Mouse (Mus musculus) kidney, adult 2 months (tissue): ENCODE data around the gene Abca7. TPM values are rescaled to one million over a fixed set of nuclear protein-coding genes. Genes with fewer than 3 reads are reported as not detected.

ENCODE experiments used
- DNase-seq: peaks from one replicate; pipeline ENCODE4 v3.0.0; 2021
- H3K27ac ChIP-seq: fragments of 200-500 bp; 2 replicates; pipeline ENCODE4 v1.5.1; 2012; ENCODE audit warnings: low read depth, low read length, control low read depth, inconsistent platforms; ENCODE audit not compliant: insufficient read depth
- H3K27me3 ChIP-seq: fragments of 200-500 bp; replicated peaks from 2 replicates; pipeline ENCODE4 v1.6.1; 2012; ENCODE audit warnings: mild to moderate bottlenecking, moderate library complexity, low read length, inconsistent platforms; ENCODE audit not compliant: control insufficient read depth, insufficient read depth
- H3K36me3 ChIP-seq: fragments of 200-500 bp; 2 replicates; pipeline ENCODE4 v1.6.1; 2012; ENCODE audit warnings: mild to moderate bottlenecking, moderate library complexity, low read length, inconsistent platforms; ENCODE audit not compliant: control insufficient read depth, insufficient read depth
- H3K4me1 ChIP-seq: fragments of 200-500 bp; 2 replicates; pipeline ENCODE4 v1.6.1; 2011; ENCODE audit warnings: low read length; ENCODE audit not compliant: control insufficient read depth, insufficient read depth
- H3K4me3 ChIP-seq: fragments of 200-500 bp; 2 replicates; pipeline ENCODE4 v1.5.1; 2011; ENCODE audit warnings: mild to moderate bottlenecking, low read depth, low read length, control low read depth; ENCODE audit not compliant: insufficient read depth
- CTCF ChIP-seq: fragments of 200-500 bp; conservative IDR thresholded peaks from 2 replicates; pipeline ENCODE4 v1.5.1; 2011; ENCODE audit warnings: low read depth, mild to moderate bottlenecking, control low read depth, low read length, moderate library complexity, mixed read lengths; ENCODE audit not compliant: insufficient read depth, insufficient read length
- POLR2A ChIP-seq: fragments of 200-500 bp; IDR thresholded peaks from one replicate; pipeline ENCODE4 v1.6.1; 2011; ENCODE audit warnings: low read depth, low read length, control low read depth
- WGBS: fragments of 180-500 bp; shearing (Covaris S2); methylation state at CpG from one replicate; pipeline ENCODE4 v1.1.7; 2018; 5-methylcytosine and 5-hydroxymethylcytosine counted together
- polyA plus RNA-seq: library from polyadenylated mRNA; depleted of rRNA; stranded (reverse); fragments of >200 nt; gene quantifications from 2 replicates; pipeline ENCODE4 v1.2.3, GENCODE M21; 2012

Abca7 gene
- polyA plus RNA-seq, 1 experiment: 10.6 TPM

DNA sequence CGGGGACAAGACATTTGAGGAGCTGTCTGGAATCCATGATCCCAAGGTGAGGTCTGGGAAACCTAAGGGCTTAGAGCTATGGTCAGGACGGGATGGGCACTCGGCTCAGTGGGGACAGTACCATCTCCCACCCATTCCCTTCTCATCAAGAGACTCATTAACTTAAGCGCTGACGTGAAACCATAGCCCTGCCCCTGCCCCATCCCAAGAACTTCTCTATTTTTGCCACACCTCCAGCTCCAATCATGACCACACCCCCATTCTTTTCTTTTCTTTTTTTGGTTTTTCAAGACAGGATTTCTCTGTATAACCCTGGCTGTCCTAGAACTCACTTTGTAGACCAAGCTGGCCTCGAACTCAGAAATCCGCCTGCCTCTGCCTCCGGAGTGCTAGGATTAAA, 21.6 kb upstream of the Abca7 start:
- no peak for DNase-seq
- Histone ChIP-seq H3K36me3 (peaks cover 13% of the 10 kb centered on the region), H3K27ac (no peak overlapping the region), H3K27me3 (no peaks in the 10 kb centered on the region), H3K4me1 (peaks cover 1% of the 10 kb centered on the region; the same call in 1 of the 2 replicates), H3K4me3 (no peak overlapping the region)
- TF ChIP-seq CTCF (no peak), POLR2A (no peak)
- 79% methylated on average over 8 of the region's 8 CpGs for WGBS

DNA sequence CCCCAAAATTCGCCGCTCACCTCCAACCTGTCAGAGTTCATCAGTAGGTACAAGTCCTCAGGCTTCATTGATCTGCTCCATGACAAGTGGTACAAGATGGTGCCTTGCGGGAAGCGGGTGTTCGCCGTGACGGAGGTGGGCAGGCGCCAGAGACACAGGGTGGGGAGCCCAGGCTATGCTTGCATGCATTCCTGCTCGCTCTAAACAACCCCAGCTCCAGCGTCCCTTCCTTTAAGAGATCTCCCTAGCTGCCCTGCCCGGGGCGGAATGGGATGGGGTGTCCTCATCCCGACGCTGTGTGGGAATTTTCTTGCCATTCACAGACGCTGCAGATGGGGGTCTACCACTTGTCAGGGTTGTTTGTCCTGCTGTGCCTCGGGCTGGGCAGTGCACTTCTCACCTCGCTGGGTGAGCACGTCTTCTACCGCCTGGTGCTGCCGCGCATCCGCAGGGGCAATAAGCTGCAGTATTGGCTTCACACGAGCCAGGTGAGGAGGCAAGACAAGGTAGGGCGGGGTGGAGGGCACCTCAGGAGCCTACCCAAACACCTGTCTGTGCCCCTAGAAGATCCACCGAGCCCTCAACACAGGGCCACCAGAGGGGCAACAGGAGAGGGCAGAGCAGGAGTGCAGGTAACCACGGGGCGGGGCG, 20.1 kb upstream of the Abca7 start:
- no peak for TF ChIP-seq CTCF
- TF ChIP-seq POLR2A: no peak
- H3K36me3 ChIP-seq: peaks cover 13% of the 10 kb centered on the region
- no peak overlapping the region for H3K27ac ChIP-seq
- no peaks in the 10 kb centered on the region for H3K27me3 ChIP-seq
- 91% methylated on average over 28 of the region's 28 CpGs for WGBS
- H3K4me3 ChIP-seq: no peak overlapping the region
- DNase-seq: no peak
- H3K4me1 ChIP-seq: no peaks in the 10 kb centered on the region

- peaks cover 13% of the 10 kb centered on the region for H3K36me3 ChIP-seq
These were observed 19.6 kb upstream of the Abca7 start for GRCm38 (mm10) chr10:79976722-79977107.

DNA sequence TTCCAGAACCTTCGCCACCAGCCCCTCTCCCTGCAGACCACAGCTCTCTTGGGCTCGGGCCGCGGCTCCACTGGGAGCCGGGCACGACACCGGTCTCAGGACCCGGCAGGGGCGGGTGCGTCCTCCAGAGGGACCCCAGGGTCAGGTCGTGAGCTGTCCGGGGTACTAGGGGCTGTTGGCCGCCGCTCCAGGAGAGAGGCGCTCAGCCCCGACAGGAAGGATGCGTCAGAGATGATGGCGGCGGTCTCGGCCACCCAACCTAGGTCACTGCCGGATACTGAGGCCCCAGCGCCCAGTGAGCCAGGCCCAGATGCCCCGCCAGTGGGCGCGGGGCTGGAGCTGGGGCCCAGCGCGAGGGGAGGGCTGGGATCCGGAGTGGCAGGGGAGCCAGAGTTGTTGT, 19.0 kb upstream of the Abca7 start:
- TF ChIP-seq POLR2A: no peak
- no peak for TF ChIP-seq CTCF

More at GRCm38 (mm10) chr10:79976722-79977107, 19.6 kb upstream of the Abca7 start:
- TF ChIP-seq CTCF (no peak), POLR2A (no peak)
- no peak for DNase-seq
- Histone ChIP-seq H3K27me3 (no peaks in the 10 kb centered on the region), H3K4me3 (no peak overlapping the region), H3K27ac (no peak overlapping the region), H3K4me1 (no peaks in the 10 kb centered on the region)
- 85% methylated on average over 33 of the region's 36 CpGs for WGBS

DNA sequence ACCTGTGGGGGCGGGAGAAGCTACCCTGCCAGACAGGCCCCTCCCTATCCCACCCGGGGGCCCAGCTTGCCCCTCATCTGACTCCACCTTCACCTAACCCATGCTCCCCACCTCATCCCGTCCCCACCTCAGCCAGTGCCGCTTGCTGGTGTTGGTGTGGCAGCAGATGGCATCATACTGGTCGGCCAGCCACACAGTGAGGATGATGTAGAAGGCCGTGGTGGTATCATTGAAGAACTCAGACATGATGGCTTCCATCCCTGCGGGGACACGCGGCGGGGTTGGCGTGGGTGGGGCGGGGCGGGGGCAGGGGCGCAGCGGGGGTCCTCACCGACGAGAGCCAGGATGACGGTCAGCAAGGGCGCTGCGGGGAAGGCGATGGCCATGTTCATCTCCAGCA, 18.2 kb upstream of the Abca7 start:
- H3K27me3 ChIP-seq: no peaks in the 10 kb centered on the region
- H3K36me3 ChIP-seq: peaks cover 13% of the 10 kb centered on the region
- no peak for DNase-seq
- H3K4me3 ChIP-seq: no peak overlapping the region
- no peak overlapping the region for H3K27ac ChIP-seq
- 95% methylated on average over 21 of the region's 21 CpGs for WGBS
- TF ChIP-seq POLR2A (no peak), CTCF (no peak)
- 0 out of 2 replicates have a peak, but pooled peaks cover 8% of the 10 kb centered on the region for H3K4me1 ChIP-seq

More for the DNA sequence above, 19.0 kb upstream of the Abca7 start:
- H3K4me1 ChIP-seq: 0 out of 2 replicates have a peak, but pooled peaks cover under 1% of the 10 kb centered on the region
- 88% methylated on average over 28 of the region's 28 CpGs for WGBS
- H3K27ac ChIP-seq: no peak overlapping the region
- DNase-seq: no peak
- H3K4me3 ChIP-seq: no peak overlapping the region
- H3K27me3 ChIP-seq: no peaks in the 10 kb centered on the region
- peaks cover 13% of the 10 kb centered on the region for H3K36me3 ChIP-seq

GRCm38 (mm10) chr10:79979401-79980155, 16.7 kb upstream of the Abca7 start:
- TF ChIP-seq CTCF (no peak), POLR2A (no peak)
- Histone ChIP-seq H3K4me3 (no peak overlapping the region), H3K4me1 (peaks cover 8% of the 10 kb centered on the region; the same call in 1 of the 2 replicates), H3K36me3 (peaks cover 13% of the 10 kb centered on the region), H3K27me3 (no peaks in the 10 kb centered on the region), H3K27ac (no peak overlapping the region)
- no peak for DNase-seq
- 88% methylated on average over 22 of the region's 22 CpGs for WGBS

DNA sequence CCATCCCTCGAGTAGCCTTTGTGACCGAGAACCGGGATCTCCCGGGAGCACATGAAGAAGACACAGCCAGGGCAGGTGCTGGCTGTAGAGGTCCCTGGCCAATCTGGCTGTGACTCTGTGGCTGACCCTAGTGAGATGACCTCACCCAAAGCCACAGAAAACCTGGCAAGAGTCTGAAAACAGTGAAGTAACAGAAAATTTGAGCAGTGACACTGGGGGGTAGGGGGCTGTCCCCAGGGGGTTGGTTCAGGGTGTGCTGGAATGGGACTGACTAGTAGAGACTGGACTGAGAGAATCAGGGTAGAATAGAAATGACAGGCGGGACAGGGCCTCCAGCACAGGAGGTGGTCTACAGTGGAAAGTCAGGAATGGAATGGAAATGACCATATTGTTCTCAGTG, 13.1 kb upstream of the Abca7 start:
- H3K4me3 ChIP-seq: peak overlapping the region; percentile 85
- H3K27ac ChIP-seq: peak overlapping the region; percentile 67; the same call in 1 of the 2 replicates
- no peak for TF ChIP-seq CTCF
- no peak for TF ChIP-seq POLR2A
- peaks cover 23% of the 10 kb centered on the region for H3K4me1 ChIP-seq
- no peak for DNase-seq
- no peaks in the 10 kb centered on the region for H3K27me3 ChIP-seq
- 54% methylated on average over 5 of the region's 5 CpGs for WGBS
- no peaks in the 10 kb centered on the region for H3K36me3 ChIP-seq
